Mouse (Mus musculus): ENCODE data around the gene Slit3.

Slit3 gene

GRCm38 (mm10) chr11:35589892-35590291 lies 468.9 kb downstream of the Slit3 start:
- DNase-seq (ENCODE audit: low read depth), result no peak

DNA sequence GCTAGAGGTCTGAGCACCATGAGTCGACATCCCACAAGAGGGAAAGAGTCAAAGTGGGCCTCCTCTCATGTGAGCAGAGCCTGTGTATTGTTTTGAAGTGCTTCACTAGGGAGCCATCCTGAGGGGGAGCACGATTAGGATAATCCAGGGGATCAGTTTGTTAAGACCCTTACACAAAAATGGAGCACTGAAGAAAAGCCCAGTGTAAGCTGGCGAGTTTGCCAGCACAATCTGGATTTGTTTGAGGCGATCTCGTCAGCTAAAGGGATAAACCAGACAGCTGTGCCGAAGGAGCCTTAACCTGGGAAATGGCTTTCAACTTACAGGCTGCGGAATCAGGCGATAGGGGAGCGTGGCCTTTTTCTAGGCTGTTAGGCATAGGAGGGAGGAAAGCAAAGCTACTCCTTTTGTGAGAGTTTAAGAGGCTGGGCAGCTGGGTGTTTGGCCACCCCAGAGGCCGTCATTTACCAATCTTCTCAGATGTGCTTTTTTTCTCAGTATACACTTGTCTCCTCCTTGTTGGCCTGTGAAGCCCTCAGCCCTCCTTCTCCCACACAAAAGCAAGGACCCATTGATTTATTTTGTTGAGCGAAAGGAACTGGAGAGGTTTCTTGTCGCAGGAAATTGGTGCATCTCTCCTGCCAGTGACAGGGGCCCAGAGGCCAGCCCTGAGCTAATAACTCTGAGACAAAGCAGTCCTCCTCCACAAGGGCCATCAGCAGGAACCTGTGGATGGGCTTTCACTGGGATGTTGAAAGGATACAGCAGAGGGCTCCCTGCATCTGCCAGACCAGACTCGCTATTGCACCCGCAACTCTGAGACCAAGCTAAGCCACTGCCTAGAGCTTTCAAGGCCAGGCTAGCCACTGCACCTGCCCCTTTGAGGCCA lies 472.4 kb downstream of the Slit3 start:
- no peak for DNase-seq (ENCODE audit: low read depth)

DNA sequence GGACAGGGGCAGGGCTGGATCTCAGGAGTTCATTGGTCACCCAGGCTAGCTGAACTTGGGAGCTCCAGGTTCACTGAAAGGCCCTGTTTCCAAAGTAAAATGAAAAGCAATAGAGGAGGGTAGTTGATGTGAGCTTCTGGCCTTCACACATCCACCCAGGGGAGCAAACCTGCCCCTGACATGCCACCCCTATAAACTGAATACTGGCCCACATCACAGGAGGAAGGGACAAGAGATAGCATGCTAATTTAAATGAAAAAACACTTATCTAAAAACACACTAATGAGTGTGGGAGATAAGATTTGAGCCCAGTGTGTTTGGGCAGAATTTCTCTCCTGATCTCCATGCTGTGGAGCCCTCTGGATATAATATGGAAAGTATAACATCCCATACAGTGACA lies 475.0 kb downstream of the Slit3 start:
- DNase-seq (ENCODE audit: low read depth), result no peak

DNA sequence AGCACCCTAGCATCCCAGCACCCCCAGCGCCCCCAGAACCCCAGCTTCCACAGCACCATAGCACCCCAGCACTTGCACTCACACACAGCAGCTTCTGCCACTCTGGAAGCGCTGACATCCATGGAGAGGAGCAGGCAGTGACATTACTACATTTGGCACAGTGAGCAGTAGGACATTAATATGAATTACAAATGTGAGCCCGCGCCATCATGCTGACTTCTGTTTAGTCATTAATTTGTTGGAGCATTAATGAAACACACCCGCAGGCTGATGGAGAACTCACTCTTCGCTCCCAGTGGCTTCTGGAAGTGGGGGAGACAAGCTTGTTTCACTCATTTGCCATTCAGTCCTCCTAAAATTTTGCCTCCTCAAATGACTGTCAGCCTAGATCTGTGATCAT lies 476.9 kb downstream of the Slit3 start:
- no peak for DNase-seq (ENCODE audit: low read depth)

DNA sequence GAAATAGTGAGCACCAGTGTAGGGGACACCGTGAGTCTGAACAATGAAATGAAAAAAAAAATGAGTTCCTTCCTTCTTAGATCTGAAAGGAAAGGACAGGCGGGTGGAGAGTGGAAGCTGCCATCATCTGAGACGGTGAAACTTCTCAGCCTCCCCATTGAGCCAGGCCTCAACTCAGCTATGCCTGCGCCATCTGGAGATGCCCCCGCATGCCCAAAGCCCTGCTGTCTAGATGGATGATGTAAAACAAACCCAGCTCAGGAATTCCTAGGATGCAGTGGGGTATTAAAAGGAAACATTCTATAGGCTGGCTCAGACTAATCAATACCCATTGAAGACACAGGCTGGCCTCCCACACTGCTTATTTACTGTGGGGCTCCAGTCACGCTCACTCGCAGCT lies 477.7 kb downstream of the Slit3 start:
- DNase-seq (ENCODE audit: low read depth), result no peak

DNA sequence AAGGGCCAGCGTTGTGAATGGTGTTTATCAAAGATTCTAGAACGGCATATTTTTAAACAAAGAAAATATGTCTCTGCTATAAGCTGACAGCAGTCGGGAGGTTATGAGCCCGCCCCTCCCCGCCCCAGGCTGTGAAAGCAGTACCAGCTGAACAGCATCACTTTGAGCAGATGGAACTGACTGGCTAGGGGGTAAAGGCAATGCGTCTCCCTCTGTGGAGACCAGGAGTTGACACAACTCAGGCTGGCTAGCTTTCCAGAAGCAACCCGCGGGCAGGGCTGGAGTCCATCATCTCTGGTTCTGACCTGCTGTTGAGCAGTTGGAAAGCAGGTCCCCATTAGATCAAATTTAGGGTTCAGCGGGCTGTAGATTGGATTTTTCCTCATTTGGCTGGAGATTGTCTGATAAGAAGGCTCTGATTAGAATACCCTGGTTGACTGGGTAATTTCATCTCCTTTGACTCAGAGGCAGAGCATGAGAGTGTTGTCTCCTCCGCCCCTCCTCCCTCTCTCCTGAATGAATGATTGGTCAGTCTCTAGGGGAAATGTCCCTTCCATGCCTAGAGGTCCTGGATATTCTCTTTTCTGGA lies 480.7 kb downstream of the Slit3 start:
- no peak for DNase-seq (ENCODE audit: low read depth)

GRCm38 (mm10) chr11:35602586-35602985 lies 481.6 kb downstream of the Slit3 start:
- no peak for DNase-seq (ENCODE audit: low read depth)

GRCm38 (mm10) chr11:35603946-35604345 lies 482.9 kb downstream of the Slit3 start:
- no peak for DNase-seq (ENCODE audit: low read depth)

GRCm38 (mm10) chr11:35604848-35605790 lies 484.1 kb downstream of the Slit3 start:
- no peak for DNase-seq (ENCODE audit: low read depth)

DNA sequence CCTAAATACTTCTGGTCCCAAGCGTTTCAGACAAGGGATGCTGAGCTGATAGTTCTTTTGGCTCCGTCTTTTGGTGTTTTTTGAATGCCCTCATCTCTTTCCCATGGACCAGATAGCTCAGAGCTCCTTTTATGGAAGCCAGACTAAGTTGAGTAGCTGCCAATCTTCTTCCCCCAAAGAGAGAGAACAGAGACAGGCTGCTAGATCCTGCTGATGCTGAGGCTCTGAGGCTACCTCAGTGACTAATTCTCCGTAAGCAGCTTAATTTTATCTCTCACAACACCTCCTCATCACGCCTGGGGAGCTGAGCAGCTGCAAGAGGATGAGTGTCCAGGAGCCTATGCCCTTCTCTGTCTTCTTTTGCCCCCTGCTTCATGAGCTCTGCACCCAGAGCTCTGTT lies 486.2 kb downstream of the Slit3 start:
- no peak for DNase-seq (ENCODE audit: low read depth)

DNA sequence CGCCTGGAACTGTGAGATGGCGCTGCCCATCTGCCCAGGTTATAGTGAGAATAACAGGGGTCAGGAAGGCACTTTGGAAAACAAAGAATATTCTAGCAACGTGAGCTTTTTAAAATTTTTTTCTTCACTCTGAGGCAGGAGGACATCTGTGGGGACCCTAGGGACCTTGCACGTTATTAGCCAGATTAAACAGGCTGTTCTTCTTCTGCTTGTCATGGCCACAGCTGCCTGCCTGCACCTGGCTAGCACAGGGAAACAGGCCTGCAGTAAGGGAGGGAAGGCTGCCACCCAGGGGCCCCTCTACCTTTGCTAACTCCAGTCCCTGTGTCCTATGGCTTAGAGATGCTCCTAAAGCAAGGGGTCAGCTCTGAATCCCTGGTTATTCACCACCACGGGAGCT lies 487.8 kb downstream of the Slit3 start:
- no peak for DNase-seq (ENCODE audit: low read depth)

- DNase-seq (ENCODE audit: low read depth), result no peak
These were observed 491.4 kb downstream of the Slit3 start for GRCm38 (mm10) chr11:35612262-35612896.

GRCm38 (mm10) chr11:35614530-35614929 lies 493.5 kb downstream of the Slit3 start:
- DNase-seq (ENCODE audit: low read depth), result no peak

DNA sequence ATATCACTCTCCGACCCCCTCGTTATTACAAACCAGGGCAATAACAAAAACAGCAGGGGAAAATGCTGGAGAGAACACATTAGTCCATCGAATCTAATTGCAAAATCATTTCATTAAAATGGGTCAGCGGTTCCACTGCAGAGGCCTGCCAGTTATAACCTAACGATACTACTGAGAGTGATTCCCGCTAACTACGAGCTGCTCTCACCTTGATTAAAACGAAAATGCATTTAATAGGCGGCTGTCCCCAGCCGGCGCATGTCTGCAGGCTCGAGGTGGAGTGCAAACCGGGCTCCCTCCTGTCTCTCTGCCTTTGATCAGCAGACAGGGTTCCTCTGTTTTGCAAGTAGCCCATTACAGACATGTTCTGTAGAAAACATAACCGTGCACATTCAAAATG lies 498.4 kb downstream of the Slit3 start:
- DNase-seq (ENCODE audit: low read depth), result no peak

GRCm38 (mm10) chr11:35622736-35623135 lies 501.7 kb downstream of the Slit3 start:
- DNase-seq (ENCODE audit: low read depth), result no peak

DNA sequence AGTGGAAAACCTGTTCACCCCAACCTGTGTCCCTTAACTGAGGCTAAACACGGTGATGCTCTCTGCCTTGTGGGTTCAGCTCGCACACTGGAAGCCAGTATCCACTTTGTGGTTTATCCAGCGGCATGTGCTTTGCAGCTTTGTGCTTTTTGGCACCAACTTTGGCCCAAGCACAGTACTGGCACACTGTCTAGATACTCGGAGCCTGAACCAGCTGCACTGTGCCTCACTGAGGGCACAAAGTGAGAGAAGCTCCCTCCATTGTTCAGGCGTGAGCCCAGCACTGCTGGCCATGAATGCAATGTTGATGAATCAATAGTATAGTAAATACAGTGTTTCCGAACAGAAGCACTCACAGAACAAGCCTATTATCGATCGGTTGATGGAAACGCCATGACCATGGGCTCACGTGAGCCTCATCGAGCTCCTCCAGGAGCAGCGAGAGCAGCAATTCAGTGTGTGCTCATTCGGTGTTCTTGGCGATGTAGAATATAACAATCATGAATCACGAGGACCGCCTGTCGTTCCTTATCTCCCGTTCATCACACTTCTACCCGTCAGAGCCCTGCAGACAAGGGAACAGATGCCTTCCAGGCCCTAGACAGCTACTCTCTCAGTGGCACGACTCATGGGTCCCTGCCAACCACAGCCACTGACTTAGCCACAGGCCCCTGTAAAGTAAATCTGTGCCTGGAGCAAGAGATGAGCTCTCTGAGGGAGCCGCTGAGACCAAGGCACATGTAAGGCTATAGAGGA lies 503.7 kb downstream of the Slit3 start:
- DNase-seq (ENCODE audit: low read depth), result no peak

DNA sequence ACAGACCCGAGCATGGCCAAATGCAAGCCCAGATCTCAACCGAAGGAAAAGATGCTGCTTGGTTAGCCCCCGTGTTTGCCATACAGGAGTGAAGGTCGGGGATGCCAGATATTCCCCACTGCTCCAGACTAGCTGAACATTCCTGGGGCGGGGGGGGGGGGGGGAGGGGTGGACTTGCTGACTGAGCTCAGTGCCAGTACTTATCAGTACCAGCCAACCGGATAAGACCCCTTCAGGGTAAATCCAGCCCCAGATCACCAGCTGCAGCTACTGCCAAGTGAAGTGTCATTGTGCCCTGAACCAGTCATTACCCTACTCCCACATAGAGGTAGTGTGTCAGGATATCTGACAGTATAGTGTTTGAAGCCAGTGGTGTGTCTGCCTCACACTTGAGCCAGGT lies 504.6 kb downstream of the Slit3 start:
- DNase-seq (ENCODE audit: low read depth), result no peak

DNA sequence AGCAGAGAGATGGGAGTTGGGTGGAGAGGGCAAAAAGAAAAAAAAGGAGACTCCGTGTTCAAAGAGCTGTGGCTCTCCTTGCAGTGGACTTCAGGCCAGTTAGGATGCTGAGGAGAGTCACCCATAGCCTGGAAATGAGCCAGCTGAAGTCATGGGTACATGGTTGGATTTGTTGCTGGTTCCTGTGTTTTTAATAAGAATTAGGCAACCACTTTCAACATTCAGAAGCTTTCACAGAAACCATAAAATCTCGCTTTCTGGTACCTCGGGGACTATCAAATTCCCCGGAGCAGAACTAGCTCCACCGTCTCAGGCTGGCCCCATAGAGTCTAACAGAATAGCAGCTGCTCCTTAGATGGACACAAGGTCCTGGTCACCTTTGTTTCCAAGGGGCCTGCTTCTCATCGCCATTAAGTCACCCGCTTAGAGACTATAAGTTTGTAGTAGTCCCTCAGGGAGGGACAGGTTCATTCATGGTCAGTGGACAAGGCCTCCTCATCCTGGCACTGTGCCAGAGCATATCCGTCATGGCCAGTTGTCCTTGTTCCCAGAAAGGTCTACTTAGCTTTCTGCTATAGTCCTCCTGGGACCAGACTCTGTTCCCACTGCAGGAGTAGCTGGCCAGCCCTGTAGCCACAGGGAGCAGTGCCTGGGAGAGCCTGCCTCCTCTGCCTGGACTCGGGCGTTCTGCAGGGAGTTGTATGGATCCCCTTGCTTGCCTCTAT lies 505.3 kb downstream of the Slit3 start:
- DNase-seq (ENCODE audit: low read depth), result no peak

GRCm38 (mm10) chr11:35627815-35628214 lies 506.8 kb downstream of the Slit3 start:
- no peak for DNase-seq (ENCODE audit: low read depth)

GRCm38 (mm10) chr11:35632262-35632661 lies 511.2 kb downstream of the Slit3 start:
- no peak for DNase-seq (ENCODE audit: low read depth)

- DNase-seq (ENCODE audit: low read depth), result no peak
These were observed 516.1 kb downstream of the Slit3 start for GRCm38 (mm10) chr11:35637102-35637501.
